In the genomic region with DNA sequence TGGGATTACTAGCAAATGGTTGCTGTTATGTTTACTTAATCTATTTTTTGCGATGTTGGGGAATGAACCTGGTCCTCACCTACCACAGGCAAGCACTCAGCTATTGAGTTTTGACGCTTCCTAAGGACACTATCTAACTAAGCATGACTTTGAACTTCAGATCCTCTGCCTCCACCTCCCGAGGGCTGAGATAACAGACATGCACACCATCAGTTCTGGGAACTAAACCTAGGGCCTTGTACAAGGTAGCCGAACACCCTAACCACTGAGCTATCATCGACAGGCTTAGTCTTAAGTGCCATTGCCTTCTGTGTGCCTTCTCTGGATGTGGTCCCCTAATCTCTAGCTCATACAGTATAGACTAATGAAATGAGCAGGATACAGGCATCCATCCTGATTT, we compare ENCODE assay signal across 27 mouse cellular contexts. TPM values are rescaled to one million over a fixed set of nuclear protein-coding genes. Genes with fewer than 3 reads are reported as not detected.
"Had no signal": no experiment of that assay in that cellular context is flagged by ENCODE, and none has a peak within 500 bp of the region (broad histone marks: within the 10 kb centered on the region; RNA-seq: fewer than 3 reads in every experiment).

No protein-coding gene starts in this region.

- H3K9me3 ChIP-seq: heart, embryonic 10.5 days; heart, embryonic 12.5 days; hindbrain, embryonic 10.5 days; hindbrain, embryonic 12.5 days; intestine, embryonic 15.5 days; limb, embryonic 10.5 days; limb, embryonic 12.5 days had no signal

- H3K9ac ChIP-seq: heart, embryonic 12.5 days; hindbrain, embryonic 12.5 days; hindbrain, embryonic 14.5 days; intestine, embryonic 15.5 days; limb, embryonic 12.5 days had no signal

- H3K27me3 ChIP-seq: heart, embryonic 12.5 days; hindbrain, embryonic 12.5 days; intestine, embryonic 15.5 days; limb, embryonic 12.5 days had no signal

- H3K4me1 ChIP-seq: hindbrain, embryonic 10.5 days; hindbrain, embryonic 12.5 days had no signal

- H3K4me3 ChIP-seq: gastrocnemius, adult 2 months; heart, embryonic 10.5 days; heart, embryonic 12.5 days; hindbrain, embryonic 10.5 days; hindbrain, embryonic 12.5 days; intestine, embryonic 15.5 days; layer of hippocampus, adult 2 months; limb, embryonic 10.5 days; limb, embryonic 12.5 days had no signal

- H3K36me3 ChIP-seq: heart, embryonic 10.5 days; heart, embryonic 12.5 days; hindbrain, embryonic 10.5 days; hindbrain, embryonic 12.5 days; intestine, embryonic 15.5 days; limb, embryonic 10.5 days; limb, embryonic 12.5 days had no signal

- DNase-seq: gastrocnemius, adult 2 months; gastrocnemius, postnatal 10 days; gastrocnemius, postnatal 25 days; heart, adult 18-20 months; heart, postnatal 10 days; heart, postnatal 4 days; kidney, adult 18-20 months; kidney, adult 8-10 months; kidney, postnatal 10 days; kidney, postnatal 4 days; layer of hippocampus, adult 9-11 months; layer of hippocampus, postnatal 36 days had no signal

- H3K4me2 ChIP-seq: heart, embryonic 12.5 days; hindbrain, embryonic 12.5 days; hindbrain, embryonic 14.5 days; intestine, embryonic 15.5 days; limb, embryonic 12.5 days had no signal

- ATAC-seq: forebrain, embryonic 16.5 days; hindbrain, embryonic 16.5 days; inflammation-experienced regulatory T-cells, adult 6 months; intestine, embryonic 15.5 days; intestine, postnatal 0 days had no signal

- H3K27ac ChIP-seq: gastrocnemius, adult 2 months; hindbrain, embryonic 10.5 days; hindbrain, embryonic 12.5 days; hindbrain, embryonic 14.5 days; intestine, embryonic 15.5 days; layer of hippocampus, adult 2 months; limb, embryonic 10.5 days; limb, embryonic 12.5 days had no signal

RNA-seq across cellular contexts. Expression of a gene that starts 10.3 kb away (rescaled TPM):
- polyA plus RNA-seq: inflammation-experienced regulatory T-cells, adult 6 months had no signal

RNA-seq across cellular contexts. Expression of a gene that starts 30.1 kb away (rescaled TPM):
- polyA plus RNA-seq: heart, embryonic 10.5 days; heart, embryonic 12.5 days; heart, embryonic 14.5 days; heart, embryonic 16.5 days; hindbrain, embryonic 10.5 days; limb, embryonic 10.5 days; limb, embryonic 12.5 days had no signal
